Mouse (Mus musculus) heart, postnatal 0 days (tissue): ENCODE results near the gene Lamb3.

Source experiments
- CTCF ChIP-seq: IDR thresholded peaks from 2 replicates; pipeline ENCODE4 v1.5.1; 2016; ENCODE audit warnings: antibody characterized with exemption, control low read depth, low read depth
- EP300 ChIP-seq: IDR thresholded peaks from 2 replicates; pipeline ENCODE4 v1.6.1; 2016; ENCODE audit warnings: antibody characterized with exemption, low read depth

- TF ChIP-seq CTCF = no peak
- TF ChIP-seq EP300 = no peak
Observed at GRCm38 (mm10) chr1:193263955-193264598, 56.6 kb downstream of the Lamb3 start, which contains the start of gene Hsd11b1.
